Mouse (Mus musculus): Measurements from ENCODE around the gene Chkb. TPM values are rescaled to one million over a fixed set of nuclear protein-coding genes. Genes with fewer than 3 reads are reported as not detected.

The Chkb gene
- 17.1 and 19.3 TPM in 2 replicates for polyA plus RNA-seq (2012; rRNA removed)

DNA sequence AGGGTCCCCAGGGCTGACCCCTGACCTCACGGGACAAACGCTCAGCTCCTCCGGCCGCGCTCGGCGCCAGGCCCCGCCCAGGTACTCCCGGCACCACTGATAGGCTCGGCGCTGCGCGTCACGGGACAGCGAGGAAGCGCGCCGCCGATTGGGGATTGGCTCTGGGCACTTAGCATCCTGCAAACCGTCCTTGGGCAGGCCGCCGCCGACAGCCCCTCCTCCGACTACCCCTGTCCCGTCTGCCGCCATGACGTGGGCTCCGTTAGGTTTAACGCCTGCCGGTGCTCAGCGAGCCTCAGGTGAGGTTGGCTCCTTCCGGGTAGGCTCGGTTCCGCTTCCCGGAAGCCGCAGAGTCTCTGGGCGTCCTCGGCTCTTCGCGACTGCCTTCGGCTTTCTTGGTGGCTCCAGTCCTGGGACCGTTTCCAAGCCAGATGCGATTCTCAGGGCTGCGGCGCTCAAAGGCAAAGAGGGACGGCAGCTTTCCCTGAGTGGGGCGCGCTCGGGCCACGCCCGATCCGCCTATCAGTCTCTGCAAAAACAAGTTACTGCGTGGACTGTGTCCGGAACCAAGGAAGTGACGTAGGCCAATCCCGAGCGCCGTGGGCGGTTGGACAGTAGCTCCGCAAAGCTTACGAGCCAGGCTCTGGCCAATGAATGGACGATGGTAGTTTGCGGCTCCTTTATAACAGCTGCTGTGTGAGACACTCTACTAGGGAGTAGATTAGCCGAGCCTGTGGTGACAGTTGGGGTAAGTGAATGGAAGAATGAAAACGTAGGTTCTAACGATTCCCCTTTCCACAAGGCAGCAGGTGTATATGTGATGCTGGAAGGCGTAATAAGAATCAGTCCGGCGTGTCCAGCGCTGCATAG lies at the start of gene Chkb, which contains the start of the genes C730034F03Rik and Gm44502:
Gene Chkb (minus strand): TSS at position 557 of the 870 bp plus-strand sequence.
Gene C730034F03Rik (plus strand): TSS at position 238 of the 870 bp plus-strand sequence.
Gene Gm44502 (minus strand): TSS at position 345 of the 870 bp plus-strand sequence.

DNA sequence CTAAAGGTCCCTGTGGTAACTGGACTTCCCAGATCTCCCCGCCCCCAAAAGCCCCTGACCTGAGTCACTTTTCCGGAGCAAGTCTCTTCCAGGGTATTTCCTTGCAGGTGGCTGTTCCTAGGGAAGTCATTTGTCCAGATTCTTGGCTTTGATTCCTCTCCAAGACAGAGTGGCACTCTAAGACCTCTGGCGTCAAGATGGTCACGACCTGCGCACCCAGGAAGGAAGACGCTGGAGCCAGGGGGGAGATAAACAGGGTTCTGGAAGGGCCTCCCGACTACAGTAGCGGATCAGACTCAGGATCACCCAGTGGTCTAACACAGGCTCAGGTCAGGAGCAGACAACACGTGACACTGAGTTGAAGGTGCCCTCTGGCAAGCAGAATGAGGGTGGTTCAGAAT lies 47.4 kb upstream of the Chkb start, which contains the start of gene Arsa:
Gene Arsa (minus strand): TSS at position 335 of the 401 bp plus-strand sequence.

DNA sequence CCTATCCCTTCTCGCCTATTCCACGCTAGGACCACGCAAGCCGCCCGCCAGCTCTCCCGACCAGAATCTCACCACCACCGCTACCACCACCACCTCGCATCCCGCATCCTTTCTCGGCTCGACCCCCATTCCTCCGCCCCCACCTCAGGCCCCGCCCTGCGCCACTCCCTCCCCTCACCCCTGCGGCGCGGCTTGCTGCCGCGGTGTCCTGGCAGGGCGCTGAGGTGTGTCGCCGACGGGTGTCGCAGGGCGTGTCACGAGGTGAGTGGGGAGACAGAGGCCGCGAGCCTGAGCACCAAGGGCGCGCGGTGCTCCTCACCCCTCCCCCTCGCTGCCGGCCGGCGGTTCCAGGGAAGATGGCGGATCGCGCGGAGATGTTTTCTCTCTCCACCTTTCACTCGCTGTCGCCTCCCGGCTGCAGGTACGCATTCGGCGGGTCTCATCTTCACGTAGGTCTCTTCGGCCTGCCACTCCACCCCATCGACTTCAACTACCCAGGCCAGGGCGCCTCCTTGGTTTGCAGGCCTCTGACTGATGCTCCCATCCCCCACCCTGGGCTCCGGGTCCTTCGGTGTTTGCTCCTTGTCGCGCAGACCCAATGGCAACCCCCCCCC lies 24.3 kb upstream of the Chkb start, which contains the start of gene Mapk8ip2:
Gene Mapk8ip2 (plus strand): TSS at position 49 of the 614 bp plus-strand sequence.

DNA sequence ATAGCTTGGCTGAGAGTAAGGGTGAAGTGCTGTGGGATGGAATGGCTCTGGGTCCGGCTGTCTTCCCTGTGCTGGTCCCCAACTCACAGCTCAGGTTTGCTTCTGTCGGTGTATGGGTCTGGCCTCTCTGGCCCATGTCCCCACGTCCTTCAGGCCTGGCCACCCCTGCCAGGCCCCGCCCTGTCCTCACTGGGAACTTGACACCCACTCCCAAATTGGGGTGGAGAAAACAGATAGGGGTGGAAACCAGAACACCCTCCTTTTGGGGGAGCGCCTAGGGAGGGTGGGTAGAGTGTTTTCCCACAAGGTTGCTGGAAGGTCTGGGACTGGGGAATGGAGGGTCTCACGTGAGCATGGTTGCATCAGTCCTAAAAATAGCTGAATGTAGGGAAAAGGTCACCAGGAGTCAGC lies 4.0 kb downstream of the Chkb start, which contains the start of gene Cpt1b:
Gene Cpt1b (minus strand): TSS at position 153 of the 411 bp plus-strand sequence.

DNA sequence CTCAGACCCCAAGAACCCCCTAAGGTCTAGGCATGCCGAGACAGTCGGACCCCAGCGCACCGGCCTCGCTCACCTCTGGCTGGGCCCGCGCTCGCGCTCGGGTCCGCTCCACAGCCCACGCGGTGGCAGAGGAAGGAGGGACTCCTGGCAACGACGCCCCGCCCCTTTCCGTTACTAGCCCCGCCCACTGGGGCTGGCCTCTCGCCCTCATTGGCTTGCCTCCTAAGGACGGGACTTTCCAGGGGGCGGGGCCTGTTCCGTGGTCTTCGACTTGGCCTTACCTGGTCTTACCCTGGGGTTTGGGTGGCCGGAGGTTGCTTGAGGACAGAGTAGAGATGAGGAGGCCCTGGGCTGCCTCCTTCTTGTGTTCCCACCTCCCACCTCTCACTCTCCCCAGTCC lies 19.6 kb downstream of the Chkb start, which contains the start of gene Syce3:
Gene Syce3 (minus strand): TSS at position 386 of the 400 bp plus-strand sequence.

DNA sequence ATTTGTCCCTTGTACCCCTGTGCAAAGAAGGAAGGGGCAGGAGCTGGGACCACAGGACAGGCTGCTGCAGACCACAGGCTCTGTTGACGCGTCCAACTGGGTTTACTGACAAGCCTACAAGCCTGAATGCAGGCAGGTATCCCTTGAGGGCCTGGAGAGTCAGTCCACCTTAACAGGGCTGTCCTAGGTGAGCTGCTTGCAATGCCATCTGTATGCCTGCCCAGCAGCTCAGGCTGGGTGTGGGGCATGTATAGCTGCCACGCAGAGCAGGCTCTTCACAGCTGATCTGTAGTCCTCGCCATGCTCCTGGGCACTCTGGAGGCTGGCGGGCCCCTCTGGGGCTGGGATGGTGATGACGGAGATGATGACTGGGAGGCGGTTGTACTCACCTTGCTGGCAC lies 45.1 kb downstream of the Chkb start, which contains the start of gene Klhdc7b:
Gene Klhdc7b (plus strand): TSS at position 301 of the 400 bp plus-strand sequence.

DNA sequence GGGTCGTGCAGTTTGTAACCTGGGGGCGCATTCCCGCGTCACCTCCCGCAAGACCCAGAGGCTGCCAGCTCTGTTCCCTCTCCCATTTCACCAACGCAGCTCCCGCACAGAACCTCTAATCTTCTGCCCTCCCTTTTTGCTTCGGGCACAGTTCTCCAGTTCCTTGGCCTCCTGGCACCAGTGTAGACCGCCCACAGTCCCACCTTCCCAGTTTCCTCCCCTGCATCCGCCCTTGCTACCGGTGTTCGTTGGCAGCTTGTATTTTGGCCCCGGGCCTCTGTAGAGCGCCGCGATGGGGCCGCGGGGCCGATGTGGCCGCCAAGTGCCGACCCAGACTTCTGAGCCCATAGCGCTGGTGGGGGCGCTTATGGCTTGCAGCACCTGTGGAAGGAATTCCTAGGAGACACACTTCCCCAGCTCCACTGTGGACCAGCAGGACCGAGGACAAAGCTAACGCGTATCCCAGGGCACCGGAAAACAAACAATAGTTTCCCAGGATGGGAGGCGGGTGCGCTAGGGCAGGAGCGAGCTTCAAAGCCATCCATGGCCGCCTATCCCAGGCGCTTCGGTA lies 50.8 kb downstream of the Chkb start, which contains the start of gene Odf3b:
Gene Odf3b (minus strand): TSS at position 452 of the 571 bp plus-strand sequence.

DNA sequence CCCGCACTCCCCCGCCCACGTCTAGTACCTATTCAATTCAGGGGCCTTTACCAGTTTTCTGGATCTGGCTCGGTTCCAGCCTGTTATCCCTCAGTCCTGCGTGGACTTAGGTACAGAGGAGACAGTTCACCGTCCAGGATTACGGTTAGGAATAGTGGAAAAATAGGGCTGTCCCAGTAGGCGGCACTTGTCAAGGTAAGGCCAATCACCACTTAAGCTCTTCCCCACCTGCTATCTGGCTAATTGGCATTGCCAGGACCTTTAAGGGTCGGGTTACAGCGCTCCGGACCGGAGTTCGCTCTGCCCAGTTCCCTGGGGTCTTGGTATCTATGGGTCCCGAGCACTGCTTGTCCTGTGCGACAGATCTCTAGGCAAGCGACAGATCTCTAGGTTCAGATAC lies 52.8 kb downstream of the Chkb start, which contains the start of gene Tymp:
Gene Tymp (minus strand): TSS at position 83 of the 400 bp plus-strand sequence.

Other genes starting within 250 kb of the Chkb start
- 23.7 and 25.5 TPM in 2 replicates for gene Plxnb2, start 249.1 kb downstream of the Chkb start, polyA plus RNA-seq (2012; rRNA removed)
- gene Dennd6b, start 233.4 kb downstream of the Chkb start, polyA plus RNA-seq (2012; rRNA removed): 3.8 and 4.2 TPM in 2 replicates
- 14.0 and 15.3 TPM in 2 replicates for gene Ppp6r2, start 218.4 kb downstream of the Chkb start, polyA plus RNA-seq (2012; rRNA removed)
- 27.9 and 28.3 TPM in 2 replicates for gene Sbf1, start 114.6 kb downstream of the Chkb start, polyA plus RNA-seq (2012; rRNA removed)
- gene Adm2, start 107.2 kb downstream of the Chkb start, polyA plus RNA-seq (2012; rRNA removed): 1.8 and 2.0 TPM in 2 replicates
- 7.3 and 11.5 TPM in 2 replicates for gene Miox, start 95.5 kb downstream of the Chkb start, polyA plus RNA-seq (2012; rRNA removed)
- gene Lmf2, start 74.2 kb downstream of the Chkb start, polyA plus RNA-seq (2012; rRNA removed): 11.6 and 12.4 TPM in 2 replicates
- 65.4 and 75.6 TPM in 2 replicates for gene Ncaph2, start 74.2 kb downstream of the Chkb start, polyA plus RNA-seq (2012; rRNA removed)
- 9.4 and 11.0 TPM in 2 replicates for gene Sco2, start 56.1 kb downstream of the Chkb start, polyA plus RNA-seq (2012; rRNA removed)
- gene Tymp, start 52.9 kb downstream of the Chkb start, polyA plus RNA-seq (2012; rRNA removed): 0.68 and 0.70 TPM in 2 replicates
- 0.75 and 0.85 TPM in 2 replicates for gene Odf3b, start 50.6 kb downstream of the Chkb start, polyA plus RNA-seq (2012; rRNA removed)
- gene Klhdc7b, start 45.0 kb downstream of the Chkb start, polyA plus RNA-seq (2012; rRNA removed): not detected in 2 replicates
- not detected in 2 replicates for gene Syce3, start 19.4 kb downstream of the Chkb start, polyA plus RNA-seq (2012; rRNA removed)
- gene Cpt1b, start 4.0 kb downstream of the Chkb start, polyA plus RNA-seq (2012; rRNA removed): 1.6 and 2.0 TPM in 2 replicates
- 0.89 and 0.97 TPM in 2 replicates for gene C730034F03Rik, start 319 bp downstream of the Chkb start, polyA plus RNA-seq (2012; rRNA removed)
- gene Gm44502, start 212 bp downstream of the Chkb start, polyA plus RNA-seq (2012; rRNA removed): 0.23 and 0.29 TPM in 2 replicates
- gene Mapk8ip2, start 24.0 kb upstream of the Chkb start, polyA plus RNA-seq (2012; rRNA removed): 0.01 and 0.03 TPM in 2 replicates
- gene Arsa, start 47.5 kb upstream of the Chkb start, polyA plus RNA-seq (2012; rRNA removed): 3.1 and 3.4 TPM in 2 replicates
- 1.8 and 2.0 TPM in 2 replicates for gene Shank3, start 69.7 kb upstream of the Chkb start, polyA plus RNA-seq (2012; rRNA removed)
- 0.05 and 0.09 TPM in 2 replicates for gene Acr, start 138.4 kb upstream of the Chkb start, polyA plus RNA-seq (2012; rRNA removed)
- gene Rabl2, start 162.0 kb upstream of the Chkb start, polyA plus RNA-seq (2012; rRNA removed): 5.7 and 6.2 TPM in 2 replicates